Mouse (Mus musculus): ENCODE measurements around the gene Ppp1r27. TPM values are rescaled to one million over a fixed set of nuclear protein-coding genes. Genes with fewer than 3 reads are reported as not detected.
A peak's percentile ranks its signal among the peaks of the same experiment; 100 is the strongest.

The Ppp1r27 gene
- polyA plus RNA-seq, 1 experiment from 2014 or later: 0.24 TPM

- ATAC-seq (replicated peaks; ENCODE audit: low FRiP score, low TSS enrichment, low read depth): no peak
- no peaks in the 10 kb centered on the region for H3K27me3 ChIP-seq (replicated peaks; ENCODE audit: control insufficient read depth, insufficient read depth, low read length)
- H3K9ac ChIP-seq (ENCODE audit: low read length): no peak overlapping the region
- 79% methylated on average over 9 of the region's 9 CpGs for WGBS
- H3K4me1 ChIP-seq (replicated peaks; ENCODE audit: control insufficient read depth, insufficient read depth, low read length): peaks cover 4% of the 10 kb centered on the region; the same call in 1 of the 2 replicates
- H3K27ac ChIP-seq (ENCODE audit: low read depth): peak overlapping the region; percentile 7; the same call in 1 of the 2 replicates
- H3K36me3 ChIP-seq (ENCODE audit: control insufficient read depth, insufficient read depth, low read length): no peaks in the 10 kb centered on the region
- no peaks in the 10 kb centered on the region for H3K9me3 ChIP-seq (ENCODE audit: control insufficient read depth, low read length)
- H3K4me3 ChIP-seq (ENCODE audit: low read depth, low read length): no peak overlapping the region
- DNase-seq (ENCODE audit: low spot score): no peak
- H3K4me2 ChIP-seq (ENCODE audit: low read length): no peak overlapping the region
These were observed 42.6 kb downstream of the Ppp1r27 start for GRCm38 (mm10) chr11:120508290-120508870.

DNA sequence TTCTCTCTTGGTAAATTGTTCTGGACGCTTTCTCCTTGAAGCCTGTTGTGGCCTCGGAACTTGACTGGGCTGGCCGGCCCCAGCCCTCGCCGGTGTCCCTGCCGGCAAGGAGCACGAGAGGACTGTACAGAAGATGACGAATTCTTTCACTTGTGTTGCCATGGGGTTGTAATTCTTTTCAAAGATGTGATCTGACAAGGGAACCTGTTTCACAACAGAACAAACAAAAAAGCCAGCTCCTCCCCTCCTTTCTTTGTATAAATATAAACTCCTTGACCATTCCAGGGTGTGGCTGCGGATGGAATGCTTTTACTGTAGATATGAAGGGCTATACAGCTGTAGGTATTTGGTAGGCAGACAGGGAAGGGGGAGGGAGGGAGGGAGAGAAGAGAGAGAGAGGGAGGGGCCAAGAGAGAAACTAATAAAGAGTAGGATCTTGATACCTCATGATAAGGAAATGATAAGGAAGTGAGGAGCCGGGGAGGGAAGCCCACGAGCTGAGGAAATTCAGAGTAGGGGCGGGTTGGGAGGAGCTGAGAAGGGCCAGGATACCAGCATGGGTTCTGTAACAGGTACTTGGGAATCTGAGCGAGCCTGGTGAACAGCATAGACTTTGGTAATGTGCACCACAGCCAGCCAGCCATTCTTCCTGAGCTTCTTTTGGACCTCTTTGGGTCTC lies 43.2 kb downstream of the Ppp1r27 start:
- H3K4me2 ChIP-seq (ENCODE audit: low read length): no peak overlapping the region
- peaks cover 4% of the 10 kb centered on the region; the same call in 1 of the 2 replicates for H3K4me1 ChIP-seq (replicated peaks; ENCODE audit: control insufficient read depth, insufficient read depth, low read length)
- ATAC-seq (replicated peaks; ENCODE audit: low FRiP score, low TSS enrichment, low read depth) (peak; percentile 38; the same call in 1 of the 2 replicates), DNase-seq (ENCODE audit: low spot score) (peak; percentile 56)
- no peaks in the 10 kb centered on the region for H3K9me3 ChIP-seq (ENCODE audit: control insufficient read depth, low read length)
- no peaks in the 10 kb centered on the region for H3K27me3 ChIP-seq (replicated peaks; ENCODE audit: control insufficient read depth, insufficient read depth, low read length)
- H3K9ac ChIP-seq (ENCODE audit: low read length): no peak overlapping the region
- peak overlapping the region; percentile 33; the same call in 1 of the 2 replicates for H3K27ac ChIP-seq (ENCODE audit: low read depth)
- H3K36me3 ChIP-seq (ENCODE audit: control insufficient read depth, insufficient read depth, low read length): no peaks in the 10 kb centered on the region
- 49% methylated on average over 13 of the region's 13 CpGs for WGBS
- H3K4me3 ChIP-seq (ENCODE audit: low read depth, low read length): no peak overlapping the region

- no peaks in the 10 kb centered on the region for H3K9me3 ChIP-seq (ENCODE audit: control insufficient read depth, low read length)
- H3K27me3 ChIP-seq (replicated peaks; ENCODE audit: control insufficient read depth, insufficient read depth, low read length): no peaks in the 10 kb centered on the region
- H3K36me3 ChIP-seq (ENCODE audit: control insufficient read depth, insufficient read depth, low read length): no peaks in the 10 kb centered on the region
- H3K4me3 ChIP-seq (ENCODE audit: low read depth, low read length): no peak overlapping the region
- 60% methylated on average over 4 of the region's 4 CpGs for WGBS
- H3K9ac ChIP-seq (ENCODE audit: low read length): no peak overlapping the region
- H3K4me2 ChIP-seq (ENCODE audit: low read length): no peak overlapping the region
- no peak overlapping the region for H3K27ac ChIP-seq (ENCODE audit: low read depth)
- H3K4me1 ChIP-seq (replicated peaks; ENCODE audit: control insufficient read depth, insufficient read depth, low read length): peaks cover 4% of the 10 kb centered on the region; the same call in 1 of the 2 replicates
- ATAC-seq (replicated peaks; ENCODE audit: low FRiP score, low TSS enrichment, low read depth) (no peak), DNase-seq (ENCODE audit: low spot score) (no peak)
These were observed 44.0 kb downstream of the Ppp1r27 start for GRCm38 (mm10) chr11:120506899-120507298.

GRCm38 (mm10) chr11:120505661-120506060 lies 45.3 kb downstream of the Ppp1r27 start:
- H3K4me3 ChIP-seq (ENCODE audit: low read depth, low read length): no peak overlapping the region
- no peaks in the 10 kb centered on the region for H3K9me3 ChIP-seq (ENCODE audit: control insufficient read depth, low read length)
- 72% methylated on average over 3 of the region's 3 CpGs for WGBS
- no peaks in the 10 kb centered on the region for H3K27me3 ChIP-seq (replicated peaks; ENCODE audit: control insufficient read depth, insufficient read depth, low read length)
- H3K27ac ChIP-seq (ENCODE audit: low read depth): no peak overlapping the region
- no peak for DNase-seq (ENCODE audit: low spot score)
- peaks cover 4% of the 10 kb centered on the region; the same call in 1 of the 2 replicates for H3K4me1 ChIP-seq (replicated peaks; ENCODE audit: control insufficient read depth, insufficient read depth, low read length)
- H3K9ac ChIP-seq (ENCODE audit: low read length): no peak overlapping the region
- no peak for ATAC-seq (replicated peaks; ENCODE audit: low FRiP score, low TSS enrichment, low read depth)
- H3K36me3 ChIP-seq (ENCODE audit: control insufficient read depth, insufficient read depth, low read length): no peaks in the 10 kb centered on the region
- no peak overlapping the region for H3K4me2 ChIP-seq (ENCODE audit: low read length)

- no peak overlapping the region for H3K4me3 ChIP-seq (ENCODE audit: low read depth, low read length)
- H3K9me3 ChIP-seq (ENCODE audit: control insufficient read depth, low read length): no peaks in the 10 kb centered on the region
- no peak overlapping the region for H3K4me2 ChIP-seq (ENCODE audit: low read length)
- WGBS: 84% methylated on average over 4 of the region's 4 CpGs
- H3K4me1 ChIP-seq (replicated peaks; ENCODE audit: control insufficient read depth, insufficient read depth, low read length): 0 out of 2 replicates have a peak, but pooled peaks cover 3% of the 10 kb centered on the region
- H3K27ac ChIP-seq (ENCODE audit: low read depth): no peak overlapping the region
- no peak for DNase-seq (ENCODE audit: low spot score)
- H3K36me3 ChIP-seq (ENCODE audit: control insufficient read depth, insufficient read depth, low read length): peaks cover 16% of the 10 kb centered on the region
- no peak for ATAC-seq (replicated peaks; ENCODE audit: low FRiP score, low TSS enrichment, low read depth)
- H3K27me3 ChIP-seq (replicated peaks; ENCODE audit: control insufficient read depth, insufficient read depth, low read length): no peaks in the 10 kb centered on the region
- no peak overlapping the region for H3K9ac ChIP-seq (ENCODE audit: low read length)
These were observed 49.2 kb downstream of the Ppp1r27 start for GRCm38 (mm10) chr11:120501701-120502100.

DNA sequence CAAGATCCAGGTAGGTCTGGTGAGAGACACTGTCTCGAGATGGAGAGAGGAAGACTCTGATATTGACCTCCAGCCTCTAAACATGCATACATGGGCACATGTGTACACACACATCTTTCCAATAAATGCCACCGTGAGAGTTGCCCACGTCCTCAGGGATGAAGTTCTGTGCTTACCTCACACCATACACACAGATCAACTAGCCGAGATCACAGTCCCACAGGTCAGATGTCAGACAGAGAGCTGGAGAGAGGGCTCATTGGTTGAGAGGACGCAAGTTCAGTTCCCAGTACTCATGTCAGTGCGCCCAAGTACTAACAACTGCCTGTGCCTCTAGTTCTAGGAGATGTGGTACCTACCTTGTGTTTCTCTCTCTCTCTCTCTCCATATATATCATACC lies 49.9 kb downstream of the Ppp1r27 start:
- no peak overlapping the region for H3K27ac ChIP-seq (ENCODE audit: low read depth)
- H3K9me3 ChIP-seq (ENCODE audit: control insufficient read depth, low read length): no peaks in the 10 kb centered on the region
- WGBS: 51% methylated on average over 6 of the region's 6 CpGs
- H3K9ac ChIP-seq (ENCODE audit: low read length): no peak overlapping the region
- DNase-seq (ENCODE audit: low spot score) (no peak), ATAC-seq (replicated peaks; ENCODE audit: low FRiP score, low TSS enrichment, low read depth) (no peak)
- no peak overlapping the region for H3K4me2 ChIP-seq (ENCODE audit: low read length)
- no peaks in the 10 kb centered on the region for H3K27me3 ChIP-seq (replicated peaks; ENCODE audit: control insufficient read depth, insufficient read depth, low read length)
- H3K4me3 ChIP-seq (ENCODE audit: low read depth, low read length): no peak overlapping the region
- 0 out of 2 replicates have a peak, but pooled peaks cover 3% of the 10 kb centered on the region for H3K4me1 ChIP-seq (replicated peaks; ENCODE audit: control insufficient read depth, insufficient read depth, low read length)
- peaks cover 18% of the 10 kb centered on the region for H3K36me3 ChIP-seq (ENCODE audit: control insufficient read depth, insufficient read depth, low read length)

- DNase-seq (ENCODE audit: low spot score) (peak; percentile 74), ATAC-seq (replicated peaks; ENCODE audit: low FRiP score, low TSS enrichment, low read depth) (peak; percentile 65)
- no peaks in the 10 kb centered on the region for H3K27me3 ChIP-seq (replicated peaks; ENCODE audit: control insufficient read depth, insufficient read depth, low read length)
- H3K4me1 ChIP-seq (replicated peaks; ENCODE audit: control insufficient read depth, insufficient read depth, low read length): 0 out of 2 replicates have a peak, but pooled peaks cover 3% of the 10 kb centered on the region
- H3K9ac ChIP-seq (ENCODE audit: low read length): no peak overlapping the region
- no peak overlapping the region for H3K27ac ChIP-seq (ENCODE audit: low read depth)
- 17% methylated on average over 3 of the region's 3 CpGs for WGBS
- no peak overlapping the region for H3K4me3 ChIP-seq (ENCODE audit: low read depth, low read length)
- peaks cover 22% of the 10 kb centered on the region for H3K36me3 ChIP-seq (ENCODE audit: control insufficient read depth, insufficient read depth, low read length)
- H3K4me2 ChIP-seq (ENCODE audit: low read length): no peak overlapping the region
- no peaks in the 10 kb centered on the region for H3K9me3 ChIP-seq (ENCODE audit: control insufficient read depth, low read length)
These were observed 50.6 kb downstream of the Ppp1r27 start for GRCm38 (mm10) chr11:120500357-120500756.
